Mouse (Mus musculus) skeletal muscle tissue, postnatal 0 days (tissue): ENCODE data around the gene Tmem170. TPM values are rescaled to one million over a fixed set of nuclear protein-coding genes. Genes with fewer than 3 reads are reported as not detected.

Experiments used
- polyA plus RNA-seq: library from polyadenylated mRNA; unstranded; fragments of >200 nt; fragmentation: Nextera tagmentation; extraction: Ambion mirVana; gene quantifications from 2 replicates; pipeline ENCODE4 v1.2.1, GENCODE M21; 2015

Gene Tmem170
- polyA plus RNA-seq: 2.3 and 2.9 TPM in 2 replicates

GRCm38 (mm10) chr8:111876355-111876948, at the start of gene Tmem170:
Gene Tmem170, minus strand, starts transcription at chr8:111876750.

GRCm38 (mm10) chr8:111909621-111910450, 33.3 kb upstream of the Tmem170 start, which contains the start of gene Chst5:
Gene Chst5, minus strand, starts transcription at chr8:111910447.

DNA sequence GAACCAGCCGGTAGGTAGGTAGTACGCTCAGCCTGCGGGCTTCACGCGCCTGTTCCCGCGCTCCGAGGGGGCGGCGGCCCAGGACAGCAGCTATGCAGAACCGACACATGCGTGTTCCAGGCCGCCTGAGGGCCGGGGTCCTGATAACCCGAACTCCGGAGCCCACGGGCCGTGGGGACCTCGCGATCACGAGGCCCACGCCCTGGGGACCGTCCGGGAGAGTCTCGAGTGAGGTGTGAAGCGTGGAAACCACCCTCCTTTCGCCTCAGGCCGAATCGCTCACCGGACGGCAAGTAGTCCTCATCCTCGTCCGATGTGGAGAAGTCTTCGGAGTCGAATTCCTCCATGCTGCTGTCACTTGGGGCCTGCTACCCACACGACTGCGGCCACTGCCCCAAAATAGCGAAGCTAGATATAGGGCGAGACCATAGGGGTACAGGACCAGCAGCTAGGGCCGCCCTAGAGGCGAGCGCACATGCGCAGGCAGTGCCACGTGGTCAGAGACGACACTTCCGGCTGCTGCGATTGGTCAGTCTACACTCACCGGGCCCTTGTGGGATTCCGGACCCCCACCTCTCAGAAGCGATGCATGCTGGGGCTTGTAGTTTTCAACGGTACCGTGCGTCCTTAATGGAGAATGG, 22.6 kb downstream of the Tmem170 start, which contains the start of gene Cfdp1:
Gene Cfdp1, minus strand, starts transcription at position 431 of the 641 bp plus-strand sequence.

Other genes with a start within 250 kb of the Tmem170 start
- 1.6 and 2.2 TPM in 2 replicates for gene Ldhd, start 246.4 kb downstream of the Tmem170 start, polyA plus RNA-seq
- 10.8 and 11.0 TPM in 2 replicates for gene Zfp1, start 233.3 kb downstream of the Tmem170 start, polyA plus RNA-seq
- gene Ctrb1, start 185.7 kb downstream of the Tmem170 start, polyA plus RNA-seq: 0.23 TPM in 1 of 2 replicates, not detected in the other
- gene Bcar1, start 132.9 kb downstream of the Tmem170 start, polyA plus RNA-seq: 17.2 and 18.9 TPM in 2 replicates
- 83.7 and 108 TPM in 2 replicates for gene Cfdp1, start 22.5 kb downstream of the Tmem170 start, polyA plus RNA-seq
- 0.60 and 2.0 TPM in 2 replicates for gene Chst5, start 33.7 kb upstream of the Tmem170 start, polyA plus RNA-seq
- gene Tmem231, start 57.1 kb upstream of the Tmem170 start, polyA plus RNA-seq: 2.2 and 2.3 TPM in 2 replicates
- 166 and 174 TPM in 2 replicates for gene Gabarapl2, start 64.0 kb upstream of the Tmem170 start, polyA plus RNA-seq
- 2.2 and 2.3 TPM in 2 replicates for gene Adat1, start 115.6 kb upstream of the Tmem170 start, polyA plus RNA-seq
- 115 and 118 TPM in 2 replicates for gene Kars, start 134.6 kb upstream of the Tmem170 start, polyA plus RNA-seq
- gene Terf2ip, start 134.6 kb upstream of the Tmem170 start, polyA plus RNA-seq: 12.2 and 12.6 TPM in 2 replicates
- gene Gm6793, start 138.3 kb upstream of the Tmem170 start, polyA plus RNA-seq: 0.09 and 0.22 TPM in 2 replicates